Mouse (Mus musculus) heart, embryonic 10.5 days (tissue): Measurements from ENCODE around the gene Skap1. TPM values are rescaled to one million over a fixed set of nuclear protein-coding genes. Genes with fewer than 3 reads are reported as not detected.

Experiments
- DNase-seq: peaks from one replicate; pipeline ENCODE4 v3.0.0-alpha.2; 2017; ENCODE audit warnings: low spot score
- H3K27ac ChIP-seq: fragments of 300-500 bp; sonication (generic); 2 replicates; pipeline ENCODE4 v1.5.1; 2016; ENCODE audit warnings: mild to moderate bottlenecking
- H3K27me3 ChIP-seq: fragments of 300-500 bp; sonication (generic); 2 replicates; pipeline ENCODE4 v1.6.1; 2016; ENCODE audit warnings: mild to moderate bottlenecking; ENCODE audit not compliant: poor library complexity, insufficient read depth, severe bottlenecking
- H3K36me3 ChIP-seq: fragments of 300-500 bp; sonication (generic); 2 replicates; pipeline ENCODE4 v1.6.1; 2016; ENCODE audit warnings: mild to moderate bottlenecking, moderate library complexity
- H3K4me1 ChIP-seq: fragments of 300-500 bp; sonication (generic); 2 replicates; pipeline ENCODE4 v1.6.1; 2016; ENCODE audit warnings: mild to moderate bottlenecking
- H3K4me3 ChIP-seq: fragments of 300-500 bp; sonication (generic); 2 replicates; pipeline ENCODE4 v1.5.1; 2016; ENCODE audit warnings: mild to moderate bottlenecking, moderate library complexity
- H3K9me3 ChIP-seq: fragments of 300-500 bp; sonication (generic); 2 replicates; pipeline ENCODE4 v1.6.1; 2016; ENCODE audit warnings: mild to moderate bottlenecking, moderate library complexity
- WGBS: fragments of 180-500 bp; shearing (Covaris S2); methylation state at CpG from one replicate; pipeline ENCODE4 v1.1.7; 2016; 5-methylcytosine and 5-hydroxymethylcytosine counted together
- polyA plus RNA-seq: library from polyadenylated mRNA; unstranded; fragments of >200 nt; fragmentation: Nextera tagmentation; extraction: Ambion mirVana; gene quantifications from 2 replicates; pipeline ENCODE4 v1.2.1, GENCODE M21; 2016

The Skap1 gene
- polyA plus RNA-seq, 1 experiment from 2014 or later: 0.69 TPM

GRCm38 (mm10) chr11:96621167-96621566, 156.8 kb downstream of the Skap1 start:
- peaks cover 10% of the 10 kb centered on the region; the same call in 1 of the 2 replicates for H3K4me1 ChIP-seq
- H3K27me3 ChIP-seq: peaks cover 31% of the 10 kb centered on the region
- no peak overlapping the region for H3K27ac ChIP-seq
- H3K4me3 ChIP-seq: no peak overlapping the region
- no peaks in the 10 kb centered on the region for H3K9me3 ChIP-seq
- no peaks in the 10 kb centered on the region for H3K36me3 ChIP-seq
- no peak for DNase-seq
- WGBS: 30% methylated on average over 4 of the region's 4 CpGs

GRCm38 (mm10) chr11:96622782-96623181, 158.4 kb downstream of the Skap1 start:
- Histone ChIP-seq H3K27me3 (peaks cover 37% of the 10 kb centered on the region), H3K9me3 (no peaks in the 10 kb centered on the region), H3K4me1 (peaks cover 10% of the 10 kb centered on the region; the same call in 1 of the 2 replicates), H3K4me3 (peak overlapping the region; percentile 20; the same call in 1 of the 2 replicates), H3K36me3 (no peaks in the 10 kb centered on the region), H3K27ac (no peak overlapping the region)
- WGBS: 7% methylated on average over 9 of the region's 9 CpGs
- DNase-seq: no peak

- peaks cover 28% of the 10 kb centered on the region for H3K27me3 ChIP-seq
- H3K4me3 ChIP-seq: no peak overlapping the region
- H3K27ac ChIP-seq: no peak overlapping the region
- DNase-seq: no peak
- H3K4me1 ChIP-seq: peaks cover 7% of the 10 kb centered on the region; the same call in 1 of the 2 replicates
- 54% methylated on average over 4 of the region's 4 CpGs for WGBS
- H3K9me3 ChIP-seq: no peaks in the 10 kb centered on the region
- no peaks in the 10 kb centered on the region for H3K36me3 ChIP-seq
Measured at GRCm38 (mm10) chr11:96624436-96624835, 160.0 kb downstream of the Skap1 start.

- 34% methylated on average over 9 of the region's 9 CpGs for WGBS
- peak; percentile 81 for DNase-seq
- Histone ChIP-seq H3K27me3 (peaks cover 19% of the 10 kb centered on the region; the same call in 1 of the 2 replicates), H3K4me3 (no peak overlapping the region), H3K4me1 (no peaks in the 10 kb centered on the region), H3K27ac (no peak overlapping the region), H3K9me3 (no peaks in the 10 kb centered on the region), H3K36me3 (no peaks in the 10 kb centered on the region)
Measured at GRCm38 (mm10) chr11:96629775-96630174, 165.4 kb downstream of the Skap1 start.

- Histone ChIP-seq H3K36me3 (no peaks in the 10 kb centered on the region), H3K27me3 (peaks cover 14% of the 10 kb centered on the region; the same call in 1 of the 2 replicates), H3K4me3 (no peak overlapping the region), H3K9me3 (no peaks in the 10 kb centered on the region), H3K4me1 (no peaks in the 10 kb centered on the region), H3K27ac (no peak overlapping the region)
- 64% methylated on average over 3 of the region's 3 CpGs for WGBS
- no peak for DNase-seq
Measured at GRCm38 (mm10) chr11:96631521-96631920, 167.1 kb downstream of the Skap1 start.

- Histone ChIP-seq H3K9me3 (no peaks in the 10 kb centered on the region), H3K4me3 (no peak overlapping the region), H3K36me3 (no peaks in the 10 kb centered on the region), H3K4me1 (0 out of 2 replicates have a peak, but pooled peaks cover 8% of the 10 kb centered on the region), H3K27ac (no peak overlapping the region), H3K27me3 (peaks cover 38% of the 10 kb centered on the region)
- 64% methylated on average over 7 of the region's 7 CpGs for WGBS
- DNase-seq: no peak
Measured at GRCm38 (mm10) chr11:96637927-96638326, 173.5 kb downstream of the Skap1 start.

GRCm38 (mm10) chr11:96639805-96640204, 175.4 kb downstream of the Skap1 start:
- Histone ChIP-seq H3K36me3 (no peaks in the 10 kb centered on the region), H3K4me3 (no peak overlapping the region), H3K27ac (no peak overlapping the region), H3K9me3 (no peaks in the 10 kb centered on the region), H3K4me1 (0 out of 2 replicates have a peak, but pooled peaks cover 8% of the 10 kb centered on the region), H3K27me3 (peaks cover 35% of the 10 kb centered on the region)
- DNase-seq: no peak
- WGBS: 68% methylated on average over 5 of the region's 5 CpGs

GRCm38 (mm10) chr11:96642173-96643140, 178.1 kb downstream of the Skap1 start:
- no peak for DNase-seq
- Histone ChIP-seq H3K36me3 (no peaks in the 10 kb centered on the region), H3K27me3 (peaks cover 34% of the 10 kb centered on the region), H3K27ac (0 out of 2 replicates have a peak overlapping the region, but pooled peaks have one; percentile 30), H3K9me3 (no peaks in the 10 kb centered on the region), H3K4me1 (peaks cover 20% of the 10 kb centered on the region; the same call in 1 of the 2 replicates), H3K4me3 (no peak overlapping the region)
- 69% methylated on average over 17 of the region's 17 CpGs for WGBS

GRCm38 (mm10) chr11:96644969-96645368, 180.6 kb downstream of the Skap1 start:
- WGBS: 52% methylated on average over 7 of the region's 7 CpGs
- H3K36me3 ChIP-seq: no peaks in the 10 kb centered on the region
- no peak overlapping the region for H3K27ac ChIP-seq

GRCm38 (mm10) chr11:96645538-96646037, 181.2 kb downstream of the Skap1 start:
- Histone ChIP-seq H3K4me3 (no peak overlapping the region), H3K27me3 (0 out of 2 replicates have a peak, but pooled peaks cover 5% of the 10 kb centered on the region), H3K36me3 (no peaks in the 10 kb centered on the region), H3K9me3 (no peaks in the 10 kb centered on the region), H3K4me1 (peaks cover 20% of the 10 kb centered on the region; the same call in 1 of the 2 replicates), H3K27ac (no peak overlapping the region)
- WGBS: 67% methylated on average over 10 of the region's 10 CpGs
- no peak for DNase-seq

More at GRCm38 (mm10) chr11:96644969-96645368, 180.6 kb downstream of the Skap1 start:
- no peak for DNase-seq
- no peak overlapping the region for H3K4me3 ChIP-seq
- peaks cover 20% of the 10 kb centered on the region; the same call in 1 of the 2 replicates for H3K4me1 ChIP-seq
- peaks cover 9% of the 10 kb centered on the region; the same call in 1 of the 2 replicates for H3K27me3 ChIP-seq
- H3K9me3 ChIP-seq: no peaks in the 10 kb centered on the region

GRCm38 (mm10) chr11:96651848-96652247, 187.5 kb downstream of the Skap1 start:
- Histone ChIP-seq H3K4me1 (no peaks in the 10 kb centered on the region), H3K4me3 (no peak overlapping the region), H3K27me3 (peaks cover 18% of the 10 kb centered on the region; the same call in 1 of the 2 replicates), H3K36me3 (no peaks in the 10 kb centered on the region), H3K27ac (no peak overlapping the region), H3K9me3 (no peaks in the 10 kb centered on the region)
- no peak for DNase-seq
- 90% methylated on average over 9 of the region's 9 CpGs for WGBS

- Histone ChIP-seq H3K36me3 (no peaks in the 10 kb centered on the region), H3K27me3 (peaks cover 18% of the 10 kb centered on the region; the same call in 1 of the 2 replicates), H3K4me3 (no peak overlapping the region), H3K9me3 (no peaks in the 10 kb centered on the region), H3K4me1 (no peaks in the 10 kb centered on the region), H3K27ac (no peak overlapping the region)
- 84% methylated on average over 8 of the region's 8 CpGs for WGBS
- DNase-seq: no peak
Measured at GRCm38 (mm10) chr11:96653867-96654266, 189.5 kb downstream of the Skap1 start.

- Histone ChIP-seq H3K4me1 (no peaks in the 10 kb centered on the region), H3K4me3 (no peak overlapping the region), H3K27ac (no peak overlapping the region), H3K36me3 (no peaks in the 10 kb centered on the region), H3K27me3 (peaks cover 26% of the 10 kb centered on the region; the same call in 1 of the 2 replicates), H3K9me3 (no peaks in the 10 kb centered on the region)
- 88% methylated on average over 1 of the region's 1 CpGs for WGBS
- DNase-seq: no peak
Measured at GRCm38 (mm10) chr11:96658420-96658819, 194.0 kb downstream of the Skap1 start.
